Mouse (Mus musculus): ENCODE results near the gene Ttc7b.

GRCm38 (mm10) chr12:100316094-100316493 lies 204.5 kb downstream of the Ttc7b start:
- TF ChIP-seq CTCF (IDR thresholded peaks at IDR 0.05; ENCODE audit: control insufficient read depth, insufficient read depth, insufficient read length) (no peak), CEBPB (IDR thresholded peaks at IDR 0.05; ENCODE audit: low read depth) (no peak), MYOD1 (IDR thresholded peaks at IDR 0.05; ENCODE audit: control insufficient read depth, insufficient read length, low read depth) (no peak), USF1 (IDR thresholded peaks at IDR 0.05; ENCODE audit: low read depth) (no peak), MYOG (IDR thresholded peaks at IDR 0.05; ENCODE audit: control insufficient read depth, extremely low read depth, insufficient read length) (no peak)

Data from C2C12 (cell line).